Mouse (Mus musculus): ENCODE measurements around the gene Hpd. TPM values are rescaled to one million over a fixed set of nuclear protein-coding genes. Genes with fewer than 3 reads are reported as not detected.
A peak's percentile ranks its signal among the peaks of the same experiment; 100 is the strongest.
"Not testable (repeated sequence)": the region's sequence is repeated elsewhere in the genome, so short reads cannot be mapped to it uniquely, and the experiment has no call there.

Hpd gene
- not detected in 2 replicates for total RNA-seq (2017)

GRCm38 (mm10) chr5:123182651-123183050, at the start of gene Hpd:
Hpd (minus strand) TSS chr5:123182727.
- ATAC-seq (replicated peaks in 1 of 2; ENCODE audit: insufficient read depth in 1 of 2, low FRiP score in 2 of 2, low TSS enrichment in 1 of 2, low read depth in 1 of 2, poor library complexity in 2 of 2, severe bottlenecking in 2 of 2), result 0 out of 4 replicates have a peak, but pooled peaks of 1 of the 2 experiments have one; percentile 5

- no peak for ATAC-seq (replicated peaks in 1 of 2; ENCODE audit: insufficient read depth in 1 of 2, low FRiP score in 2 of 2, low TSS enrichment in 1 of 2, low read depth in 1 of 2, poor library complexity in 2 of 2, severe bottlenecking in 2 of 2)
Observed at GRCm38 (mm10) chr5:123232180-123232579, 49.7 kb upstream of the Hpd start.

- no peak for ATAC-seq (replicated peaks in 1 of 2; ENCODE audit: insufficient read depth in 1 of 2, low FRiP score in 2 of 2, low TSS enrichment in 1 of 2, low read depth in 1 of 2, poor library complexity in 2 of 2, severe bottlenecking in 2 of 2)
Observed at GRCm38 (mm10) chr5:123229296-123229695, 46.8 kb upstream of the Hpd start.

DNA sequence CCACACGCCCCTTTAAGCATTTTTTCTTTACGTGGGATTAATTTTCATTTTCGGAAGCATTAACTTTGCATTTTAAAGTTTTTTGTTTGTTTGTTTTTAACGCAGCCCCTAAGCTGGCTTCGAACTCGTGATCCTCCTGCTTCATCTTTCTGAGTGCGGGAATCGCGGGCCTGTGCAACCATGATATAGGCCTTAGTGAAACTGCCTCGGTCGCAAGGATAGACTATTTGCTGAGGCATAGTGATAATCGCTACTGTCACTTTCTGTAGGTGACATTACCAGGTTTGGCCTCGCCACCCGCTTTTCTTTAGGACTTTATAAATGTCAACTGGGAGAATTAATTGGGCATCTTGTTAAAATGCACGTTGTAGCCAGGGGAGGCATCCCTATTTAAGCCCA, 46.0 kb upstream of the Hpd start:
- ATAC-seq (replicated peaks in 1 of 2; ENCODE audit: insufficient read depth in 1 of 2, low FRiP score in 2 of 2, low TSS enrichment in 1 of 2, low read depth in 1 of 2, poor library complexity in 2 of 2, severe bottlenecking in 2 of 2), result no peak

DNA sequence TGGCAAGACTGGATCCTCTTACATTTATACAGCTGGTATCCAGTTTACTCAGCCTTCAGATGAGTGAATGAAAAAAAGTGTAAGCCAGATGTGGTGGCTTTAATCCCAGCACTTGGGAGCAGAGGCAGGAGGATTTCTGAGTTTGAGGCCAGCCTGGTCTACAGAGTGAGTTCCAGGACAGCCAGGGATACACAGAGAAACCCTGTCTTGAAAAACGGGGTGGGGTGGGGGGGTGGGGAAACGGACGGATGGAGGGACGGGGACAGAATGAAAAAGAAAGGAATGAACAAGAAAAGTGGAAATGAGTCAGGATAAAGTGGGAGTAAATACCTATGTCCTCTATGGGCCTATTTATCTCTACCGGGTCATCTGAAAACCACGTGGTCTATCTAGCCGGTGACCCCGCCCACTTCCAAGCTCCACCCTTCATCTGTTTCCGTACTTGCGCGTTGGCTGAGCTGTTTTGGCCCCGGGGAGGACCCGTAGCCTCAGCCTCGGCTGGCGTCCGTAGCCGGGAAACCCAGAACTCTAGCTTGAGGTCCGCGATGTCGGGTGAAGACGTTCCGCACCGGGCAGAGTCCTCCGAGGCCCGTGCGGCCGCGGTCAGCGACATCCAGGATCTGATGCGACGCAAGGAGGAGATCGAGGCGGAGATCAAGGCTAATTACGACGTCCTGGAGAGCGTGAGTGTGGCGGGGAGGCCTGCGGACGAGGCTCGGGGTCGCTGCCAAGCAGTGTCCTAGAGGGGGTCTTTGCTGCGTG, 45.4 kb upstream of the Hpd start:
- peak; percentile 87 to 94 for ATAC-seq (replicated peaks in 1 of 2; ENCODE audit: insufficient read depth in 1 of 2, low FRiP score in 2 of 2, low TSS enrichment in 1 of 2, low read depth in 1 of 2, poor library complexity in 2 of 2, severe bottlenecking in 2 of 2)

GRCm38 (mm10) chr5:123226851-123227250, 44.3 kb upstream of the Hpd start:
- no peak for ATAC-seq (replicated peaks in 1 of 2; ENCODE audit: insufficient read depth in 1 of 2, low FRiP score in 2 of 2, low TSS enrichment in 1 of 2, low read depth in 1 of 2, poor library complexity in 2 of 2, severe bottlenecking in 2 of 2)

DNA sequence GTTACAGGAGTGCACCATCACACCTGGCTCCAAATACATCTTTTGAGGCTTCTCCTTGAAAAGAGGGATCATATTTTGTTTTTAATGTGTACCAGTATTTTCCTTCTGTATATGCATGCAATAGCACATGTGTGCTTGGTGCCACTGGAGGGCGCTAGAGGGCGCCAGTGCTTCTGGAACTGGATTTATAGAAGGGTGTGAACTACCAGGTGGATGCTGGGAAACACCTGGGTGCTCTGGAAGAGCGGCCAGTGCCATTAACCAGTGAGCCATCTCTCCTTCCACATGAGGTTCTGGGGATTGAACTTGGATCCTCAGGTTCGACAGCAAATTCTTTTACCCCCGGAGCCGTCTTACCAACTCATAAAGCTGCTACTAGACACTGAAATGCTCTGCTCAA, 41.3 kb upstream of the Hpd start:
- not testable (repeated sequence) for ATAC-seq (replicated peaks in 1 of 2; ENCODE audit: insufficient read depth in 1 of 2, low FRiP score in 2 of 2, low TSS enrichment in 1 of 2, low read depth in 1 of 2, poor library complexity in 2 of 2, severe bottlenecking in 2 of 2)

- ATAC-seq (replicated peaks in 1 of 2; ENCODE audit: insufficient read depth in 1 of 2, low FRiP score in 2 of 2, low TSS enrichment in 1 of 2, low read depth in 1 of 2, poor library complexity in 2 of 2, severe bottlenecking in 2 of 2), result peak in 1 of 2 experiments; percentile 68; a peak in 1 of 4 replicates
Observed at GRCm38 (mm10) chr5:123223051-123223410, 40.5 kb upstream of the Hpd start.

- ATAC-seq (replicated peaks in 1 of 2; ENCODE audit: insufficient read depth in 1 of 2, low FRiP score in 2 of 2, low TSS enrichment in 1 of 2, low read depth in 1 of 2, poor library complexity in 2 of 2, severe bottlenecking in 2 of 2), result peak; percentile 32 to 48; a peak in 2 of 4 replicates
Observed at GRCm38 (mm10) chr5:123222346-123223050, 40.0 kb upstream of the Hpd start.

- not testable (repeated sequence) for ATAC-seq (replicated peaks in 1 of 2; ENCODE audit: insufficient read depth in 1 of 2, low FRiP score in 2 of 2, low TSS enrichment in 1 of 2, low read depth in 1 of 2, poor library complexity in 2 of 2, severe bottlenecking in 2 of 2)
Observed at GRCm38 (mm10) chr5:123203591-123203990, 21.1 kb upstream of the Hpd start.

DNA sequence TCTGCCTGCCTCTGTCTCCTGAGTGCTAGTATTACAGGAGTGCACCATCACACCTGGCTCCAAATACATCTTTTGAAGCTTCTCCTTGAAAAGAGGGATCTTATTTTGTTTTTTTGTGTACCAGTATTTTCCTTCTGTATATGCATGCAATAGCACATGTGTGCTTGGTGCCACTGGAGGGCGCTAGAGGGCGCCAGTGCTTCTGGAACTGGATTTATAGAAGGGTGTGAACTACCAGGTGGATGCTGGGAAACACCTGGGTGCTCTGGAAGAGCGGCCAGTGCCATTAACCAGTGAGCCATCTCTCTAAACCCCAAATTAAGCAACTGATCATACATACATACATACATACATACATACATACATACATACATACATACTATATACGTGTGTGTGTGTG, 20.2 kb upstream of the Hpd start:
- not testable (repeated sequence) for ATAC-seq (replicated peaks in 1 of 2; ENCODE audit: insufficient read depth in 1 of 2, low FRiP score in 2 of 2, low TSS enrichment in 1 of 2, low read depth in 1 of 2, poor library complexity in 2 of 2, severe bottlenecking in 2 of 2)

GRCm38 (mm10) chr5:123201987-123202386, 19.5 kb upstream of the Hpd start:
- ATAC-seq (replicated peaks in 1 of 2; ENCODE audit: insufficient read depth in 1 of 2, low FRiP score in 2 of 2, low TSS enrichment in 1 of 2, low read depth in 1 of 2, poor library complexity in 2 of 2, severe bottlenecking in 2 of 2), result no peak

GRCm38 (mm10) chr5:123201523-123201892, 19.0 kb upstream of the Hpd start:
- no peak for ATAC-seq (replicated peaks in 1 of 2; ENCODE audit: insufficient read depth in 1 of 2, low FRiP score in 2 of 2, low TSS enrichment in 1 of 2, low read depth in 1 of 2, poor library complexity in 2 of 2, severe bottlenecking in 2 of 2)

DNA sequence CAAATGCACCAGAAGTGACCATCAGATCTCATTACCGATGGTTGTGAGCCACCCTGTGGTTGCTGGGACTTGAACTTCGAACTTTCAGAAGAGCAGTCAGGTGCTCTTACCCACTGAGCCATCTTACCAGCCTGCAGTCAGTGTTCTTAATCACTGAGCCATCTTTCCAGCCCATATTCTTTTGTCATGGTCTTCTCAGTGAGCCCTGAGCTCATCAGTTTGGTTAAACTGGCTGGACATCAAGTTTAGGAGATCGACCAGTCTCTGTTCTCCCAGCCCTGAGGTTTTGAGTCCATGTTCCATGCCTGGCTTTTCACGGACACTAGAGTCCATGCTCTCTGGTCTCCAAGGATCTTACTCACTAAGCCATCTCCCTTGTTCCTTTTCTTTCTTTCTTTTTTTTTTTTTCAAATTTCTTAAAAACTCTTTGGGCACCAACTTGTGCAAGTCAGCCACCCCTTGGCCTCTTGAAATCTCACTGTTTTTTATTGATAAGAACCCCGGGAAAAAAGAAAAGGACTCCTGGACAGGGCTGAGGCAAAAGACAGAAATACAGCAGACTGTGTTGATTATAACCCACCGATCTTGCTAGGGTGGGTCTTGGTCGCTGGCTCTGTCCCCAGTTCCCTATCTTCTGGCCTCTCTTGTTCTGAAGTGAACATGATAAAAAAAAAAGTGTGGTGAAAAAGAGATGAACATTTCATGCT, 18.4 kb upstream of the Hpd start:
- not testable (repeated sequence) for ATAC-seq (replicated peaks in 1 of 2; ENCODE audit: insufficient read depth in 1 of 2, low FRiP score in 2 of 2, low TSS enrichment in 1 of 2, low read depth in 1 of 2, poor library complexity in 2 of 2, severe bottlenecking in 2 of 2)

GRCm38 (mm10) chr5:123198523-123198922, 16.0 kb upstream of the Hpd start:
- no peak for ATAC-seq (replicated peaks in 1 of 2; ENCODE audit: insufficient read depth in 1 of 2, low FRiP score in 2 of 2, low TSS enrichment in 1 of 2, low read depth in 1 of 2, poor library complexity in 2 of 2, severe bottlenecking in 2 of 2)

- ATAC-seq (replicated peaks in 1 of 2; ENCODE audit: insufficient read depth in 1 of 2, low FRiP score in 2 of 2, low TSS enrichment in 1 of 2, low read depth in 1 of 2, poor library complexity in 2 of 2, severe bottlenecking in 2 of 2), result no peak
Observed at GRCm38 (mm10) chr5:123196746-123197145, 14.2 kb upstream of the Hpd start.

- no peak for ATAC-seq (replicated peaks in 1 of 2; ENCODE audit: insufficient read depth in 1 of 2, low FRiP score in 2 of 2, low TSS enrichment in 1 of 2, low read depth in 1 of 2, poor library complexity in 2 of 2, severe bottlenecking in 2 of 2)
Observed at GRCm38 (mm10) chr5:123195500-123196000, 13.0 kb upstream of the Hpd start.

GRCm38 (mm10) chr5:123194856-123195255, 12.3 kb upstream of the Hpd start:
- no peak for ATAC-seq (replicated peaks in 1 of 2; ENCODE audit: insufficient read depth in 1 of 2, low FRiP score in 2 of 2, low TSS enrichment in 1 of 2, low read depth in 1 of 2, poor library complexity in 2 of 2, severe bottlenecking in 2 of 2)
